Mouse (Mus musculus): ENCODE measurements around the gene Gm10643. TPM values are rescaled to one million over a fixed set of nuclear protein-coding genes. Genes with fewer than 3 reads are reported as not detected.

Gene Gm10643
- total RNA-seq, 2 experiments from 2014 or later, result 4.9 to 5.6 TPM

- DNase-seq (ENCODE audit: low spot score in 2 of 2), result no peak
These were observed 7.0 kb upstream of the Gm10643 start for GRCm38 (mm10) chr8:84071921-84072320.

- peak; percentile 72 to 90 for DNase-seq (ENCODE audit: low spot score in 2 of 2)
These were observed 5.7 kb upstream of the Gm10643 start for GRCm38 (mm10) chr8:84070667-84071066.

GRCm38 (mm10) chr8:84070241-84070640, 5.3 kb upstream of the Gm10643 start:
- no peak for DNase-seq (ENCODE audit: low spot score in 2 of 2)

- no peak for DNase-seq (ENCODE audit: low spot score in 2 of 2)
These were observed 4.8 kb upstream of the Gm10643 start for GRCm38 (mm10) chr8:84069750-84070149.

- no peak for DNase-seq (ENCODE audit: low spot score in 2 of 2)
These were observed 4.2 kb upstream of the Gm10643 start for GRCm38 (mm10) chr8:84069169-84069568.

GRCm38 (mm10) chr8:84068316-84069035, 3.5 kb upstream of the Gm10643 start:
- DNase-seq (ENCODE audit: low spot score in 2 of 2), result no peak

GRCm38 (mm10) chr8:84067911-84068310, 3.0 kb upstream of the Gm10643 start:
- DNase-seq (ENCODE audit: low spot score in 2 of 2), result no peak

- DNase-seq (ENCODE audit: low spot score in 2 of 2), result peak; percentile 89 to 97
These were observed 2.2 kb upstream of the Gm10643 start for GRCm38 (mm10) chr8:84067047-84067573.

- DNase-seq (ENCODE audit: low spot score in 2 of 2), result peak; percentile 100
These were observed 1.5 kb upstream of the Gm10643 start, which contains the start of gene Rfx1 for GRCm38 (mm10) chr8:84066291-84066930. TSS of gene Rfx1 (plus strand) at chr8:84066834.

GRCm38 (mm10) chr8:84065457-84066072, 628 bp upstream of the Gm10643 start:
- DNase-seq (ENCODE audit: low spot score in 2 of 2), result no peak

GRCm38 (mm10) chr8:84063861-84064610, 901 bp downstream of the Gm10643 start:
- no peak for DNase-seq (ENCODE audit: low spot score in 2 of 2)

GRCm38 (mm10) chr8:84060245-84060644, 4.7 kb downstream of the Gm10643 start:
- DNase-seq (ENCODE audit: low spot score in 2 of 2), result no peak

- no peak for DNase-seq (ENCODE audit: low spot score in 2 of 2)
These were observed 5.7 kb downstream of the Gm10643 start for GRCm38 (mm10) chr8:84059226-84059625.

- DNase-seq (ENCODE audit: low spot score in 2 of 2), result no peak
These were observed 7.1 kb downstream of the Gm10643 start for GRCm38 (mm10) chr8:84057827-84058226.

GRCm38 (mm10) chr8:84053229-84053628, 11.7 kb downstream of the Gm10643 start:
- DNase-seq (ENCODE audit: low spot score in 2 of 2), result no peak

- DNase-seq (ENCODE audit: low spot score in 2 of 2), result no peak
These were observed 12.2 kb downstream of the Gm10643 start for GRCm38 (mm10) chr8:84052746-84053145.

- DNase-seq (ENCODE audit: low spot score in 2 of 2), result no peak
These were observed 16.8 kb downstream of the Gm10643 start for GRCm38 (mm10) chr8:84048171-84048570.

GRCm38 (mm10) chr8:84046505-84046904, 18.4 kb downstream of the Gm10643 start:
- no peak for DNase-seq (ENCODE audit: low spot score in 2 of 2)

GRCm38 (mm10) chr8:84044900-84045299, 20.0 kb downstream of the Gm10643 start, which contains the start of gene Rln3:
TSS of gene Rln3 (minus strand) at chr8:84045000.
- DNase-seq (ENCODE audit: low spot score in 2 of 2), result no peak

GRCm38 (mm10) chr8:84044103-84044502, 20.8 kb downstream of the Gm10643 start:
- DNase-seq (ENCODE audit: low spot score in 2 of 2), result no peak

GRCm38 (mm10) chr8:84042948-84043342, 22.0 kb downstream of the Gm10643 start:
- DNase-seq (ENCODE audit: low spot score in 2 of 2), result no peak

All from layer of hippocampus, adult 18-20 months (tissue).